Mouse (Mus musculus) heart, postnatal 0 days (tissue): ENCODE results near the gene 3830406C13Rik.

Experiments used
- CTCF ChIP-seq: IDR thresholded peaks from 2 replicates; pipeline ENCODE4 v1.5.1; 2016; ENCODE audit warnings: antibody characterized with exemption, control low read depth, low read depth
- EP300 ChIP-seq: IDR thresholded peaks from 2 replicates; pipeline ENCODE4 v1.6.1; 2016; ENCODE audit warnings: antibody characterized with exemption, low read depth

- TF ChIP-seq CTCF (no peak), EP300 (no peak)
Measured at GRCm38 (mm10) chr14:12338811-12339565, 55.0 kb downstream of the 3830406C13Rik start.
